Mouse (Mus musculus) liver, embryonic 14.5 days (tissue): ENCODE measurements at regions not wholly inside any gene's neighbourhood (a gene's known extent, or its start where the extent isn't known, plus 50 kb on each side); places are given as distances from the start of the nearest gene placed in this dataset.

Experiments
- ATAC-seq: fragments of 200-750 bp; cut with Nextera tagmentation; 2 replicates; pipeline ENCODE4 v1.8.0; 2017; ENCODE audit warnings: moderate number of reproducible peaks, mild to moderate bottlenecking, moderate library complexity; ENCODE audit not compliant: insufficient read depth
- DNase-seq, 3 experiments: peaks; one replicate each; pipeline ENCODE4 v3.0.0-alpha.2; 2012 to 2013; ENCODE audit warnings: low read depth in 3 of 3, low spot score in 3 of 3
- H3K27ac ChIP-seq: fragments of 300-500 bp; sonication (generic); 2 replicates; pipeline ENCODE4 v1.5.1; 2014; ENCODE audit warnings: moderate library complexity, mild to moderate bottlenecking, control low read depth, inconsistent platforms
- H3K27me3 ChIP-seq: fragments of 300-500 bp; sonication (generic); 2 replicates; pipeline ENCODE4 v1.6.1; 2014; ENCODE audit warnings: mild to moderate bottlenecking, low read length, moderate library complexity; ENCODE audit not compliant: control insufficient read depth, insufficient read depth
- H3K36me3 ChIP-seq: fragments of 300-500 bp; sonication (generic); replicated peaks from 2 replicates; pipeline ENCODE4 v1.6.1; 2014; ENCODE audit warnings: low read depth; ENCODE audit not compliant: control insufficient read depth, insufficient read depth
- H3K4me1 ChIP-seq, 2 experiments: fragments of 200-500 bp in 1 of 2; fragments of 300-500 bp in 1 of 2; sonication (generic) in 1 of 2; replicated peaks; 2 replicates each; pipeline ENCODE4 v1.6.1; 2012 to 2014; ENCODE audit warnings: antibody characterized with exemption in 1 of 2, inconsistent platforms in 1 of 2, low read length in 1 of 2; ENCODE audit not compliant: control insufficient read depth in 2 of 2, insufficient read depth in 2 of 2
- H3K4me2 ChIP-seq: fragments of 300-500 bp; sonication (generic); 2 replicates; pipeline ENCODE4 v1.6.1; 2014; ENCODE audit warnings: low read depth, mild to moderate bottlenecking, control low read depth, moderate library complexity
- H3K4me3 ChIP-seq, 2 experiments: fragments of 200-500 bp in 1 of 2; fragments of 300-500 bp in 1 of 2; sonication (generic) in 1 of 2; 2 replicates each; pipeline ENCODE4 v1.5.1; 2012 to 2014; ENCODE audit warnings: low read depth in 2 of 2, low read length in 2 of 2, mild to moderate bottlenecking in 2 of 2, control low read depth in 1 of 2, inconsistent platforms in 1 of 2, moderate library complexity in 1 of 2; ENCODE audit not compliant: insufficient read depth in 1 of 2
- H3K9ac ChIP-seq: fragments of 300-500 bp; sonication (generic); replicated peaks from 2 replicates; pipeline ENCODE4 v1.6.1; 2014; ENCODE audit warnings: mild to moderate bottlenecking, control low read depth, moderate library complexity
- H3K9me3 ChIP-seq: fragments of 300-500 bp; sonication (generic); 2 replicates; pipeline ENCODE4 v1.6.1; 2016; ENCODE audit warnings: low read length, mixed read lengths; ENCODE audit not compliant: control insufficient read depth
- CTCF ChIP-seq: IDR thresholded peaks from 2 replicates; pipeline ENCODE4 v1.5.1; 2016; ENCODE audit warnings: antibody characterized with exemption, low read depth, control low read depth
- EP300 ChIP-seq: IDR thresholded peaks from 2 replicates; pipeline ENCODE4 v1.6.1; 2016; ENCODE audit warnings: antibody characterized with exemption, low read depth
- WGBS: fragments of 180-500 bp; shearing (Covaris S2); extraction: QIAGEN DNeasy Blood & Tissue Kit; methylation state at CpG from one replicate; pipeline ENCODE4 v1.1.7; 2014; ENCODE audit not compliant: insufficient replicate concordance; 5-methylcytosine and 5-hydroxymethylcytosine counted together

DNA sequence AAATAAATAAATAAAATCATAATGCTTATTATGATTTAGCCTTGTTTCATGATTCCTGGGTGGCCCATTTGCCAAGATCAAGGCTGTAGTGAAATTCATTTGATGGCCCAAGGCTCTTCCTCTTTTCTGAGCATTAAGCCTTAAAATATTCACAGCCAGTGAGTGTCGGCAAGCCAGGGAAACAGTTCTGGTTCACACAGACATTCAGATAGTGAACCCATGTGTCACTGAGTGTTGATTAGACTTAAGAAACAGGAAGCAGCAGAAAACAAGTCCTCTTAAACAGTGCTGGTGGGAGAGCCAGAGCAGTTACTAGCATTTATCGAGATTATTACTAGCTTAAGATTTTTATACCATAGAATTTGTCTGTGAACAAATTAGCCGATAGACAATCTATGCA lies 201.7 kb upstream of the Cpeb2 start:
- ATAC-seq: no peak
- Histone ChIP-seq H3K4me1 (no peaks in the 10 kb centered on the region; a peak in 1 of 4 replicates), H3K27me3 (no peaks in the 10 kb centered on the region), H3K9me3 (no peaks in the 10 kb centered on the region), H3K27ac (no peak overlapping the region), H3K36me3 (no peaks in the 10 kb centered on the region), H3K4me2 (no peak overlapping the region), H3K4me3 (no peak overlapping the region), H3K9ac (no peak overlapping the region)
- TF ChIP-seq EP300 (no peak), CTCF (no peak)
- 34% methylated on average over 3 of the region's 3 CpGs for WGBS
- DNase-seq: no peak

DNA sequence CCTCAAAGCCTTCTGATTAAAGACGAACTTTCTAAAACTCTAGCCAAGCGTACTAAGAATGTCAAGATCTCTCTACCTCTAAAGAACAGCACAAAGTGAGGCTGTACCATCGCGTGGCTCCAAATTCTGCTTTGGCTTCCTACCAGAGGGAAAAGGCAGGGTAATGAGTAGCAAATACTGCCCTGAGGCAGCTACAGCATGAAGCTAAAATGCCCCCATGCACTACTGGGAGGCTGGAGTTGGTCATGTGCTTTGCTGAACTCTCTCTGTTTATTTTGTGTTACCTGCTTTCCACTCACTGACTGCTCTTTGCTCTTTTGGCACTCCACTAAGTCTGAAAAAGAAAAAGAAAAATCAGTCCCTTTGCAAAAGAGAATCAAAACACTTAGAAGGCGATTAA lies 201.1 kb upstream of the Cpeb2 start:
- no peaks in the 10 kb centered on the region for H3K27me3 ChIP-seq
- no peaks in the 10 kb centered on the region for H3K9me3 ChIP-seq
- ATAC-seq (0 out of 2 replicates have a peak, but pooled peaks have one; percentile 43), DNase-seq (no peak)
- H3K9ac ChIP-seq: no peak overlapping the region
- no peak overlapping the region for H3K4me3 ChIP-seq
- no peak overlapping the region for H3K4me2 ChIP-seq
- no peak for TF ChIP-seq EP300
- no peak for TF ChIP-seq CTCF
- WGBS: 56% methylated on average over 5 of the region's 5 CpGs
- H3K36me3 ChIP-seq: no peaks in the 10 kb centered on the region
- no peaks in the 10 kb centered on the region; a peak in 1 of 4 replicates for H3K4me1 ChIP-seq
- no peak overlapping the region for H3K27ac ChIP-seq

DNA sequence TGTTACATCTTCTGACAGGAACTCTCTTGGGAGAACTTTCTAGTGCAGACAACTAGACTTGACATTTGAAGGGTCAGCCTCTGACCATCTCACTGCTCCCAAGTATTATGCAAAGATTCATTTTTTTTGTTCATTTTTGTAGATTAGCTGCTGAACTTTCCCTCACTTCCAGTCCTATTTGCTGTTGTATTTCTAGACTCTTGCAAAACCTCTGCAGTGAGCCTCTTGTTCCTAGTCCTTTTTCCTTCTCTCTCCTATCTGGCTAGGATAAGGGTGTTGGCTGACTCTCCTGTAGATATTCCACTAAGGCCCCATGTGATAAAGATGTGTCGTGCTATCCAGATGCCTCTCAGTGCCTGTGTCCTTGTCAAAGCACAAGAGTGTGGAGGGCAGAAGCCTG lies 198.5 kb upstream of the Cpeb2 start:
- Histone ChIP-seq H3K27ac (no peak overlapping the region), H3K4me2 (no peak overlapping the region), H3K4me1 (no peaks in the 10 kb centered on the region; a peak in 1 of 4 replicates), H3K9me3 (no peaks in the 10 kb centered on the region), H3K9ac (no peak overlapping the region), H3K4me3 (no peak overlapping the region), H3K36me3 (no peaks in the 10 kb centered on the region), H3K27me3 (no peaks in the 10 kb centered on the region)
- ATAC-seq (no peak), DNase-seq (no peak)
- TF ChIP-seq EP300 (no peak), CTCF (no peak)
- WGBS: 49% methylated on average over 1 of the region's 1 CpGs

DNA sequence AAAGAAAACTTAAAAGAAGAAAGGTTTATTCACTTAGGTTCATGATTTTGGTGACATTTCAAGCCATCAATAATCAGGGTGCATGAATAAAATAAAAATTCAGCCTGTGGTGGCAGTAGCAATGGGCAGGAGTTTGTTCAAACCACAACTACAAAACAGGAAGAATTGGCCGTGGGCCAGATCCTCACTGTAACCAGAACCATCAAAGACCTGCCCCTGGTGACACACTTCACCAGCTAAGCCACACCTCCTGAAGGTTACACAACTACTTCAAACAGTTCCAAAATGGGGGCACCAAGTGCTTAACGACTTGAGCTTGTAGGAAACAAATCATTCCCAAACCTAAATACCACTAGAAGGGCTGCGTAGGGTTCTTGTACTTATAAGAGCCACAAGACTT lies 195.4 kb upstream of the Cpeb2 start:
- H3K27ac ChIP-seq: no peak overlapping the region
- TF ChIP-seq EP300 (no peak), CTCF (no peak)
- no peaks in the 10 kb centered on the region for H3K9me3 ChIP-seq
- DNase-seq (peak; percentile 26 to 34 (median 27)), ATAC-seq (no peak)
- no peak overlapping the region for H3K4me2 ChIP-seq
- WGBS: 30% methylated on average over 3 of the region's 3 CpGs
- no peaks in the 10 kb centered on the region for H3K36me3 ChIP-seq
- no peaks in the 10 kb centered on the region for H3K27me3 ChIP-seq
- no peak overlapping the region for H3K4me3 ChIP-seq
- H3K4me1 ChIP-seq: no peaks in the 10 kb centered on the region; a peak in 1 of 4 replicates
- H3K9ac ChIP-seq: no peak overlapping the region

DNA sequence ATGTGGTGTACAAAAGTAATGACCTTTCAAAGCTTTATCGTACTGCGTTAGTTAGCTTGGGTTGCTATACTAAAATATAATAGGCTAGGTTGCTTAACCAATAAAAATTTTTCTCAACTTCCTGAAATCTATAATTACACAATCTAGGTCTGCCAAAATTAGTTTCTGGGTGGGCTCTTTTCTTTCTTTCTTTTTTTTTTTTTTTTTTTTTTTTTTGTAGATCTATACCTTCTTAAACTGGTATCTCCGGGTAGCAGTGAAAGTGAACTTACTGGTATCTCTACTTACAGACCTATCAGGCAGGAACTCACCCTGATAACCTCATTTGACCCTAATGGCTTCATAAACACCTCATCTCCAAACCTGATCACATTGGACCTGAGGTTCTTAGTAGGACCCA lies 193.4 kb upstream of the Cpeb2 start:
- Histone ChIP-seq H3K27ac (no peak overlapping the region), H3K9me3 (no peaks in the 10 kb centered on the region), H3K4me3 (no peak overlapping the region), H3K9ac (no peak overlapping the region), H3K36me3 (no peaks in the 10 kb centered on the region), H3K4me2 (no peak overlapping the region), H3K27me3 (no peaks in the 10 kb centered on the region), H3K4me1 (no peaks in the 10 kb centered on the region; a peak in 1 of 4 replicates)
- TF ChIP-seq EP300 (no peak), CTCF (no peak)
- DNase-seq (no peak), ATAC-seq (no peak)
- 68% methylated on average over 3 of the region's 3 CpGs for WGBS

DNA sequence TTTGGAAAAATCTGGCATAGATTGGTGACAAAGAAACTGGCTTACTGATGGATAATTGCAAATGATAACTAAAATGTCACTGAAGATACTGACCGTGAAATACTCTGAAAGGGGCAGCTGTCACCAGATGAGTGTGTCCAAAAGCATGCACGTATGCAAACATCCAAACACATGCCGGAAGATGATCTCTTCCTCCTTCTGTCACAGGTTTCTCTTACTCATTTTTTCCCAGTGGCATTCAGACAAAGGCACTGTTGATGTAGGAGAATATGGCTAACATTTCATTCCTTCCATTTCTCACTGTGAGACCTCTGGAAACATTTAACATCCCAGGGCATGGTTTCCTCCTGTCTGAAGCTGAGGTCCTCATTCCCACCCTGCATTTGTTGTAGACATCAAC lies 190.4 kb upstream of the Cpeb2 start:
- ATAC-seq: no peak
- H3K27me3 ChIP-seq: no peaks in the 10 kb centered on the region
- TF ChIP-seq CTCF: no peak
- no peak for TF ChIP-seq EP300
- no peak overlapping the region for H3K4me3 ChIP-seq
- H3K4me2 ChIP-seq: no peak overlapping the region
- no peak for DNase-seq
- H3K9ac ChIP-seq: no peak overlapping the region
- H3K36me3 ChIP-seq: no peaks in the 10 kb centered on the region
- no peaks in the 10 kb centered on the region; a peak in 1 of 4 replicates for H3K4me1 ChIP-seq
- no peaks in the 10 kb centered on the region for H3K9me3 ChIP-seq
- H3K27ac ChIP-seq: no peak overlapping the region
- 67% methylated on average over 3 of the region's 3 CpGs for WGBS
